Mouse (Mus musculus) megakaryocyte, embryonic 14.5 days (primary cell): Measurements from ENCODE around the gene Nop9. TPM values are rescaled to one million over a fixed set of nuclear protein-coding genes. Genes with fewer than 3 reads are reported as not detected.

ENCODE experiments used
- H3K27me3 ChIP-seq: replicated peaks from 2 replicates; pipeline ENCODE3; 2012; ENCODE audit warnings: inconsistent platforms
- H3K36me3 ChIP-seq: replicated peaks from 2 replicates; pipeline ENCODE3; 2012; ENCODE audit warnings: low read length, inconsistent platforms, mixed read lengths
- H3K4me1 ChIP-seq: 2 replicates; pipeline ENCODE4 v1.6.1; 2012; ENCODE audit warnings: inconsistent platforms
- H3K4me3 ChIP-seq: replicated peaks from 2 replicates; pipeline ENCODE3; 2012; ENCODE audit warnings: moderate library complexity, mild to moderate bottlenecking, inconsistent platforms
- H3K9me3 ChIP-seq: 2 replicates; pipeline ENCODE4 v1.6.1; 2012; ENCODE audit warnings: inconsistent platforms
- FLI1 ChIP-seq: IDR thresholded peaks from 2 replicates; pipeline ENCODE4 v1.6.1; 2012; ENCODE audit warnings: low read length, inconsistent platforms, mixed read lengths
- GATA1 ChIP-seq: IDR thresholded peaks from 3 replicates; pipeline ENCODE4 v1.6.1; 2012; ENCODE audit warnings: mixed read lengths, low read length, inconsistent platforms, borderline replicate concordance
- polyA plus RNA-seq: library from polyadenylated mRNA; stranded (reverse); fragments of >175 nt; gene quantifications from 2 replicates; pipeline ENCODE4 v1.2.3, GENCODE M21; 2012; ENCODE audit warnings: low replicate concordance; ENCODE audit not compliant: insufficient read depth

Gene Nop9
- polyA plus RNA-seq, 1 experiment: 25.1 TPM

DNA sequence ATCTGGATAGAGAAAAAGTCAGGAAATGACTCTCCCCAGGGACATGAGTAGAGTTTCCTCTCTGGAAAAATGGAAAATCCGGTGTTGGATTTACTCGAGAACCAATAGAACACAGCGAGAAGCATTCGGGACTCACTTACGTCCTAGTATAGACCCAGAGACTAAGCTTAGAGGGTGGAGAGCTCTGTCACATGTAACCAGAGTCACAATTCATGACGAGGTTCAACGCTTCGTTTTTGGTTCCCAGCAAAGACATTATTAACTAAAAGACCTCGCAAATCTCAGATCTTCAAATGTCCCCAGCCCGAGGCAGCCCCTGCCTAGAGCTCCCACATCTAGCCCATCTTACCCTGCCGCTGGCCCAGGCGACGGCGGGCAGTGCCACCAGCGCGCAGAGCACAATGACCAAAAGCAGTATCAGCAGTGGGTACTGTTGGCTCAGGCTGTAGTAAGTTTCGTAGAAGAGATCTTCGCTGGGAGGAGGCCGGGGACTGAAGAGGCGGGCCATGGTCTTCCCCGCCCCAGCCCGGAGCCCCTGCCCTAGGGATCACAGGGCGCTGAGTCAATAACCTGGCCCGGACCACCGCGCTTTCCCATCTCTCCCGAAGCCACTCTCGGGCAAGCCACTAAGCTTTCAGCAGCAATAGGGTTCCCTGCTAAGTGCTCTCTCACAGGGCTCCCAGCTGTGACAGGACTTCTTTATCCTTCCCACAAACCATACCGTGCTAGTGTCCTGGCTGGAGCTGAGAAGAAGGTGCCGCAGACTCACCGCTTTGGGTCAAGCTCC, 37.9 kb downstream of the Nop9 start:
- Histone ChIP-seq H3K9me3 (no peaks in the 10 kb centered on the region), H3K4me1 (peaks cover 41% of the 10 kb centered on the region), H3K27me3 (peaks cover 32% of the 10 kb centered on the region), H3K36me3 (peaks cover 35% of the 10 kb centered on the region), H3K4me3 (no peak overlapping the region)
- TF ChIP-seq GATA1: no peak

DNA sequence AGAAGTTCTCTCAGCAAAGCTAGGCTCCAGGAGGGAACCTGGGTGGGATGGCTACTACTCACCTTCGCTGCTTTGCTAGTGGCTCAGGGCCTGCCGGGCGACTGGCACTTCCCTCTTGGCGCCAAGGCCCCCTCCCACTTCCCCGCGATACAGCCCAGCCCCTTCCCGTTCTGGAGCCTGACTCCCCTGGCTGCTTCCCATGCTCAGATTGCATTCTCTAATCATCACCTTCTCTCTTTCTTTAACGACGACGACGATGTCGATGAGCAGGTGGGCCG, 38.4 kb downstream of the Nop9 start, which contains the start of gene Adcy4:
TSS of gene Adcy4 (minus strand) at position 138 of the 278 bp plus-strand sequence.
- TF ChIP-seq FLI1 (no peak), GATA1 (no peak)
- Histone ChIP-seq H3K9me3 (no peaks in the 10 kb centered on the region), H3K36me3 (peaks cover 35% of the 10 kb centered on the region), H3K4me1 (peaks cover 42% of the 10 kb centered on the region), H3K4me3 (no peak within 1 kb of the TSS), H3K27me3 (peaks cover 28% of the 10 kb centered on the region)

GRCm38 (mm10) chr14:55785195-55785594, 39.7 kb downstream of the Nop9 start:
- Histone ChIP-seq H3K9me3 (no peaks in the 10 kb centered on the region), H3K27me3 (peaks cover 17% of the 10 kb centered on the region), H3K4me3 (no peak overlapping the region), H3K4me1 (peaks cover 43% of the 10 kb centered on the region), H3K36me3 (peaks cover 35% of the 10 kb centered on the region)
- TF ChIP-seq FLI1 (no peak), GATA1 (no peak)

DNA sequence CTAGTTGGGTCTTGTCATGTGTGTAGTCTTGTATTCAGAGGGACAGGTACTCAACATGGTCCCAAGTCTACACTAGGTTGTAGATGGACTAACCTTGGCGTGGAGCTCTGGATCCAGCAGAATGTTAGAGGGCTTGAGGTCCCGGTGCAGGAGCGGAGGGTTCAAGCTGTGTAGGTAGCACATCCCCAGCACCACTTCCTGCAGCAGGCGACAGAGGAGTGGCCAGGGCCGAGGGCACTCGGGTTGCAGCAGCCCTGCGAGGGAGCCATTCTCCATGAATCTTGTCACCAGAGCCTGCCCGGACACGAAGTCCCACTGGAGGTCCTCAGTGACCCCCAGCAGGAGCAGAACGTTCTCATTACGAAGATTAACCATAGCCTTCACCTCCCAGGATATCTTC, 42.2 kb downstream of the Nop9 start:
- Histone ChIP-seq H3K27me3 (peaks cover 9% of the 10 kb centered on the region), H3K4me1 (peaks cover 24% of the 10 kb centered on the region)
- no peak for TF ChIP-seq FLI1
- TF ChIP-seq GATA1: no peak

DNA sequence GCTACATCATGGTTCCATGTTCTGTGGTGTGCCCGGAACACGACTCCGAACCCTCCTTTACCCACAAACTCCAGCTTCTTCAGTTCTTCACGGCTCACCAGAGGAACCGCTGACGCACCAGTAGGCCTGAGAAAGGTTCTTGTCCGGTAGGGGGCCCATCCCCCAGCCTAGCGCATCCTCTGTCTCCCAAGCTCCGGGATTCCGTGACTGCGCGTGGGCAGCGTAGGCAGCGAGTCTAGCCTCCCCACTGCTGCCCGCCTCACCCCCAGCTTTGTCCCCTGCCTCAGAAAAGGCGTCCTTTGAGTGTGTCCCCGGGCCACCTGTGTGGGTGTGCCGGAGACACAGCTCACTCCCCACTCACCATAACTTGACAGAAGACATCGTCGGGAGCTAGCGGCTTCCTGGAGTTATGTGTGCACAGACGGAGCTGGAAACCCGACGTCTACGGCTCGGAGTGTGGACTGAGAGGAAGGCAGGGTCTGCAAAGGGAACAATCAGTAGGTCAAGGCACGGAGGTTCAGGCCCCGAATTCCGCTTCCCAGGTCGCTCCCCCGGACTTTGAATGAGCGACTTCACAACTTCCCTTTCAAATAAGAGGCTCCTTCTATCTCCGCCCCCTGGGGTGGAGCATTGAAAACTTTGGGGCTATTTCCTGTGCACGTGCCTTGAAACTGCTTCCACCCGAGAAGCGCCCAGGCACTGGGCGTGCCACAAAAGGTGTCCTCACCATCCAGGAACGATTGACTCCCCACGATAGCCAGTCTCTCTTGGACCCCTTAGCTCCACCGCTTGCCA, 43.0 kb downstream of the Nop9 start, which contains the start of gene Ripk3:
TSS of gene Ripk3 (minus strand) at position 610 of the 795 bp plus-strand sequence.
- no peak for TF ChIP-seq GATA1
- TF ChIP-seq FLI1: no peak
- peak within 1 kb of the TSS; percentile 92 for H3K4me3 ChIP-seq
- peaks cover 35% of the 10 kb centered on the region for H3K36me3 ChIP-seq
- peaks cover 17% of the 10 kb centered on the region for H3K4me1 ChIP-seq
- peaks cover 6% of the 10 kb centered on the region for H3K27me3 ChIP-seq
- H3K9me3 ChIP-seq: no peaks in the 10 kb centered on the region

More for the DNA sequence above, 42.2 kb downstream of the Nop9 start:
- no peaks in the 10 kb centered on the region for H3K9me3 ChIP-seq
- H3K36me3 ChIP-seq: peaks cover 35% of the 10 kb centered on the region
- H3K4me3 ChIP-seq: peak overlapping the region; percentile 92

DNA sequence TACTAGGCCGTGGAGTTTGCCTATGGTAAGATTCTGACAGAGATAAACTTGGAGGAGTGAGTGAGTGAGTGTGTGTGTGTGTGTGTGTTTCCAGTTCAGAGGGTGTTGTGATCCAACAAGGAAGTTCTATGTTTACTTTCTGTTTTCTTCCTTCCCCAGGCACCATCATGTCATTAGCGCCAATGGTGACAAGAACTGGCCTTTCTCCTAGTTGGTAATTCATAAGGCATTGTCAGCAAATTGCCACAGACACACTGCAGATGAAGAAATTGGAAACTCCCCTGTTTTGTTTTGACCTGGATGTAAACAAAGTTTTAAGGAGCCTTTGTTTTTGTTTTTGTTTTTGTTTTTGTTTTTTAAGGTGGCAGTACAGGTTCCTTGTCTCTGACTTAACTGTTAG, 48.0 kb downstream of the Nop9 start:
- Histone ChIP-seq H3K36me3 (no peaks in the 10 kb centered on the region), H3K4me1 (peaks cover 28% of the 10 kb centered on the region), H3K4me3 (no peak overlapping the region), H3K9me3 (no peaks in the 10 kb centered on the region), H3K27me3 (no peaks in the 10 kb centered on the region)
- TF ChIP-seq GATA1: no peak
- TF ChIP-seq FLI1: no peak

DNA sequence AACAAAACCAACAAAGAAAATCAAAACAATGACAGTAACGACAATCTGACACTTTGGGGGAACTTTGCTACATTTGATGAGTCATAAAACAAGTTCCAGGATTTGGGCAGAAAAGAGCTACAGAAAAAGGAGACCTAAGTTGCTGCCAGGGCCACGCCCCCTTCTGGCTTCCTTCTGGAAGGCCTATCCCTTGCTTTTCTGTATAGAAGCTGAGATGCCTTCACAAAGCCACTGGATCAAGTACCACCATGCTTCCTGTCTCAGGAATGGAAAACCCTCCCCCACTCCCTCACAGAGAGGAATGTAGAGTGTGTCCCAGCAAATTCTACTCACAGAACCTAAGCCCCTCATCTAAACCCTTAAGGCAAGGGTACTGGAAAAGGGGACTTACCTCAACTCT, 48.5 kb downstream of the Nop9 start:
- Histone ChIP-seq H3K27me3 (no peaks in the 10 kb centered on the region), H3K4me3 (no peak overlapping the region), H3K4me1 (peaks cover 23% of the 10 kb centered on the region), H3K36me3 (no peaks in the 10 kb centered on the region), H3K9me3 (no peaks in the 10 kb centered on the region)
- TF ChIP-seq GATA1 (no peak), FLI1 (no peak)

DNA sequence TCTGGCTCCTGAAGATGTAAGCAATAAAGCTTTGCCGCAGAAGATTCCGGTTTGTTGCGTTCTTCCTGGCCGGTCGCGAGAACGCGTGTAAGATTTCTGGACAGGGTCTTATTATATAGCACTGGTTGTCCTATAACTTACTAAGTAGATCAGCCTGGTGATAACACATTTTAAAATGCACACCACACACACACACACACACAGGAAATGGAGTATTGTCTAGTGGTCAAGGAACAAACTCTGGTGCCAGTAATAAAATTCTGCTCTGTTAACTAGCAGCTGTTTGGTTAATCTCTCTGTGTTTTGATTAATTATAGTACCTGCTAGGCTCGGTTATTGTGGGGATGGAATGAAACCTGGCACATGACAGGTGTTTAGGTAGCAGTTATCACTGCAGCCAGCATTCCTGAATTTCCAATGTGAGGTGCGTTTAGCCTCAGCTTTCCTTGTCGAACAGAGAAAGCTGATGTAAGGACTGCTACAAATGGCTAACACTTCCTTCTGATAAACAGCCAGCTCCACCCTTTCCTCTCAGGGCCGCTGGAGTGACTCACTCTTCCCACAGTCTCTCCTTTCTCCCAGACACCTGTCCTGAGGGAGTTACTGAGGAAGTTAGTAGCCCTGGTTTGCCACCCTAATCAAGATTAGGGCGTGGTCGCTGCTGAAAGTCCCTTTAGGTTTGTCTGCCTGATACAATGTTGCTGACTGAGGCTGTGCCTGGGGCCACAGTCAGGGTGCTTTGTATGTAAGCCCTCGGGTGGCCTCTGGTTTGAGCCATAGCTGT, 50.1 kb downstream of the Nop9 start:
- Histone ChIP-seq H3K4me1 (peaks cover 22% of the 10 kb centered on the region), H3K36me3 (no peaks in the 10 kb centered on the region), H3K27me3 (no peaks in the 10 kb centered on the region), H3K4me3 (peak overlapping the region; percentile 62), H3K9me3 (no peaks in the 10 kb centered on the region)
- TF ChIP-seq FLI1: no peak
- no peak; the same call in 2 of the 3 replicates for TF ChIP-seq GATA1

Other genes starting within 250 kb of the Nop9 start
- gene Cpne6, start 235.2 kb upstream of the Nop9 start, polyA plus RNA-seq: not detected in 2 replicates
- not detected in 2 replicates for gene Nrl, start 220.7 kb upstream of the Nop9 start, polyA plus RNA-seq
- 19.1 and 50.7 TPM in 2 replicates for gene Pck2, start 205.4 kb upstream of the Nop9 start, polyA plus RNA-seq
- 11.5 and 17.6 TPM in 2 replicates for gene Dcaf11, start 185.7 kb upstream of the Nop9 start, polyA plus RNA-seq
- not detected in 2 replicates for gene A730061H03Rik, start 185.3 kb upstream of the Nop9 start, polyA plus RNA-seq
- gene Fitm1, start 170.1 kb upstream of the Nop9 start, polyA plus RNA-seq: not detected in 2 replicates
- gene Psme1, start 167.6 kb upstream of the Nop9 start, polyA plus RNA-seq: 66.3 and 162 TPM in 2 replicates
- gene Emc9, start 160.4 kb upstream of the Nop9 start, polyA plus RNA-seq: 2.0 and 18.9 TPM in 2 replicates
- gene Psme2, start 154.6 kb upstream of the Nop9 start, polyA plus RNA-seq: 23.2 and 78.2 TPM in 2 replicates
- gene Rnf31, start 154.0 kb upstream of the Nop9 start, polyA plus RNA-seq: 17.1 and 20.4 TPM in 2 replicates
- gene Irf9, start 142.1 kb upstream of the Nop9 start, polyA plus RNA-seq: 40.0 and 114 TPM in 2 replicates
- gene Rec8, start 127.7 kb upstream of the Nop9 start, polyA plus RNA-seq: 1.4 and 9.7 TPM in 2 replicates
- 12.4 and 38.3 TPM in 2 replicates for gene Ipo4, start 109.7 kb upstream of the Nop9 start, polyA plus RNA-seq
- gene Gm49378, start 107.8 kb upstream of the Nop9 start, polyA plus RNA-seq: 0.64 and 4.9 TPM in 2 replicates
- 5.8 and 9.0 TPM in 2 replicates for gene Tm9sf1, start 101.9 kb upstream of the Nop9 start, polyA plus RNA-seq
- gene Tssk4, start 95.5 kb upstream of the Nop9 start, polyA plus RNA-seq: 0.23 TPM in 1 of 2 replicates, not detected in the other
- 3.3 and 20.1 TPM in 2 replicates for gene Mdp1, start 85.2 kb upstream of the Nop9 start, polyA plus RNA-seq
- 12.5 and 39.5 TPM in 2 replicates for gene Gmpr2, start 73.8 kb upstream of the Nop9 start, polyA plus RNA-seq
- gene Nedd8, start 73.6 kb upstream of the Nop9 start, polyA plus RNA-seq: 10.8 and 102 TPM in 2 replicates
- gene Tinf2, start 63.9 kb upstream of the Nop9 start, polyA plus RNA-seq: 15.6 and 18.7 TPM in 2 replicates
- gene Tgm1, start 31.8 kb upstream of the Nop9 start, polyA plus RNA-seq: 1.1 and 2.7 TPM in 2 replicates
- 9.5 and 9.9 TPM in 2 replicates for gene Rabggta, start 23.4 kb upstream of the Nop9 start, polyA plus RNA-seq
- 1.2 and 3.7 TPM in 2 replicates for gene Dhrs1, start within 50 bp of the Nop9 start, polyA plus RNA-seq
- gene Cideb, start 12.8 kb downstream of the Nop9 start, polyA plus RNA-seq: 1.5 and 3.3 TPM in 2 replicates
- gene Ltb4r2, start 15.7 kb downstream of the Nop9 start, polyA plus RNA-seq: 3.2 and 5.6 TPM in 2 replicates
- 24.2 and 36.1 TPM in 2 replicates for gene Ltb4r1, start 20.3 kb downstream of the Nop9 start, polyA plus RNA-seq
- gene Adcy4, start 38.4 kb downstream of the Nop9 start, polyA plus RNA-seq: not detected in 2 replicates
- gene Ripk3, start 43.2 kb downstream of the Nop9 start, polyA plus RNA-seq: 38.4 and 95.9 TPM in 2 replicates
- 0.08 TPM in 1 of 2 replicates, not detected in the other for gene Nfatc4, start 77.5 kb downstream of the Nop9 start, polyA plus RNA-seq
- gene Nynrin, start 108.3 kb downstream of the Nop9 start, polyA plus RNA-seq: 0.61 and 1.4 TPM in 2 replicates
- gene Cbln3, start 138.7 kb downstream of the Nop9 start, polyA plus RNA-seq: 1.2 TPM in 1 of 2 replicates, not detected in the other
- gene Khnyn, start 139.3 kb downstream of the Nop9 start, polyA plus RNA-seq: 7.3 and 10.5 TPM in 2 replicates
- 6.6 TPM in 1 of 2 replicates, not detected in the other for gene Sdr39u1, start 154.6 kb downstream of the Nop9 start, polyA plus RNA-seq
- gene Cma1, start 199.0 kb downstream of the Nop9 start, polyA plus RNA-seq: 0.87 TPM in 1 of 2 replicates, not detected in the other
- not detected in 2 replicates for gene Cma2, start 205.3 kb downstream of the Nop9 start, polyA plus RNA-seq